Mouse (Mus musculus): ENCODE measurements around the gene Gm438. TPM values are rescaled to one million over a fixed set of nuclear protein-coding genes. Genes with fewer than 3 reads are reported as not detected.
"Not testable (repeated sequence)": the region's sequence is repeated elsewhere in the genome, so short reads cannot be mapped to it uniquely, and the experiment has no call there.

Gm438 gene
- not detected in 2 replicates for polyA plus RNA-seq (2015; fragmentation: Nextera tagmentation; extraction: Ambion mirVana)

DNA sequence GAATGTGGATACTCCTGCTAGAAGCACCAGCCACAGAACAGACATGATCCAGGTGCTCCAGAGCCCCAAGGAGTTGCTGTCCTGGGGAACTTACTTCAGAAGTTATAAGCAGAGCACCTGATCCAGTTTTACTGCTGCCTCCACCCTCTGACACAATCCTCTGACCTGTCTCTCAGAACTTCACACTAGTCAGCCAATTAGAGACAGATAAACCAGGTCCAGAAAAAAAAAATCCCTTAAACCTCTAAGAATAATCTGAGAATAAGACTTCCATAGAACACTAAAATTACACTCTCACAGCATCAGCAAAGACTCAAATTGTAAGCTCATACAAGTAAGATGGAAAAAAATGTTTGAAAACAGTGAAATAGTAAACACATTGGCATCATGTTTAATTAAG is at the start of gene Gm438:
TSS of gene Gm438 (minus strand) at position 101 of the 400 bp plus-strand sequence.
- no peaks in the 10 kb centered on the region for H3K36me3 ChIP-seq (ENCODE audit: control insufficient read depth, insufficient read depth, low read length)
- H3K4me1 ChIP-seq (ENCODE audit: control insufficient read depth, insufficient read depth, low read length), result no peaks in the 10 kb centered on the region
- no peak within 1 kb of the TSS for H3K4me2 ChIP-seq (ENCODE audit: low read depth, low read length)
- H3K9ac ChIP-seq (ENCODE audit: low read length), result no peak within 1 kb of the TSS
- H3K27me3 ChIP-seq (ENCODE audit: control insufficient read depth, insufficient read depth, low read length), result no peaks in the 10 kb centered on the region
- H3K9me3 ChIP-seq (replicated peaks; ENCODE audit: control insufficient read depth, low read length), result no peaks in the 10 kb centered on the region
- H3K4me3 ChIP-seq (replicated peaks; ENCODE audit: low read length), result no peak within 1 kb of the TSS
- no peak for ATAC-seq (ENCODE audit: insufficient read depth, low FRiP score)
- no peak within 1 kb of the TSS for H3K27ac ChIP-seq (ENCODE audit: low read length)

DNA sequence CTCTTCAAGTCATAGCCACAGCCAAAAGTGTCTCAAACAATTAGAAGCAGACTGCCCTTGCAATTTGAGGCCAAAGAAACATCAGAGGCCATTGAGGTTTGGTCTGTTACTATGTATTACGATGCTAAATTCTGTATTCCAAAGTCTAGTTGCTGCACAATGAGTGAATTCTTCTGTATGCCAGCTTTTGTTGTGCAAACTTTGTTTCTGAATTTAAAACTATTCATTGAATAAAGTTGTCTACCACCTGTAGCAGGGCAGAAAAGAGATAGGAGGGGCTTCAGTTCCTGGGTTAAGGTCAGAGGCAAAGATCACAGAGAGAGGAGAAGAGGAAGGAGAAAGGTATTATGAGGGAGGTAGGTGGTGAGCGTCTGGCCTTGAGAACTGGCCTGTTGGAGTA is 38.3 kb upstream of the Gm438 start:
- 65% methylated on average over 2 of the region's 2 CpGs for WGBS

DNA sequence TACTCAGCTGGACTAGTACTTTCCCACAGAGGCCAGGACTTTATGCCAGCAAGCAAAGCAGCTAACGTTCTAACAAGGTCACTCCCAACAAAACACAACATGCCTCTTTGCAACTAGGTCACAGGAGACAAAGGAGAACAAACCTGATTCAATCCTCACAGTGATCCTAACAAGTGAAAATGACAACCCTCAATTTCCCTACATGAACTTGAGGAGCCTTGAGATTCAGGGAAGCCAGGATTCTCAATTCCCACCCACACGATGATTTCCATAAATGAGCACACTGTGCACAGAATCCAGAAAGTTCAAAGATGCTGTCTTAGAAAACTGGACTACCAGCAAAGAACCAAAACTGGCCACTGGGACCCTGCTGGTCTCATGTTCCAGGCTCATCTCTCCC is 37.6 kb upstream of the Gm438 start:
- Histone ChIP-seq H3K4me2 (ENCODE audit: low read depth, low read length) (no peak overlapping the region), H3K9me3 (replicated peaks; ENCODE audit: control insufficient read depth, low read length) (no peaks in the 10 kb centered on the region; the same call in 1 of the 2 replicates), H3K27ac (ENCODE audit: low read length) (no peak overlapping the region), H3K9ac (ENCODE audit: low read length) (no peak overlapping the region), H3K4me1 (ENCODE audit: control insufficient read depth, insufficient read depth, low read length) (no peaks in the 10 kb centered on the region), H3K36me3 (ENCODE audit: control insufficient read depth, insufficient read depth, low read length) (no peaks in the 10 kb centered on the region), H3K27me3 (ENCODE audit: control insufficient read depth, insufficient read depth, low read length) (no peaks in the 10 kb centered on the region), H3K4me3 (replicated peaks; ENCODE audit: low read length) (no peak overlapping the region)
- ATAC-seq (ENCODE audit: insufficient read depth, low FRiP score), result no peak
- WGBS, result 83% methylated on average over 2 of the region's 2 CpGs

More for the DNA sequence above, 38.3 kb upstream of the Gm438 start:
- Histone ChIP-seq H3K4me3 (replicated peaks; ENCODE audit: low read length) (no peak overlapping the region), H3K27me3 (ENCODE audit: control insufficient read depth, insufficient read depth, low read length) (no peaks in the 10 kb centered on the region), H3K27ac (ENCODE audit: low read length) (no peak overlapping the region), H3K36me3 (ENCODE audit: control insufficient read depth, insufficient read depth, low read length) (no peaks in the 10 kb centered on the region), H3K4me1 (ENCODE audit: control insufficient read depth, insufficient read depth, low read length) (no peaks in the 10 kb centered on the region), H3K9ac (ENCODE audit: low read length) (no peak overlapping the region), H3K4me2 (ENCODE audit: low read depth, low read length) (no peak overlapping the region), H3K9me3 (replicated peaks; ENCODE audit: control insufficient read depth, low read length) (no peaks in the 10 kb centered on the region; the same call in 1 of the 2 replicates)
- no peak for ATAC-seq (ENCODE audit: insufficient read depth, low FRiP score)

DNA sequence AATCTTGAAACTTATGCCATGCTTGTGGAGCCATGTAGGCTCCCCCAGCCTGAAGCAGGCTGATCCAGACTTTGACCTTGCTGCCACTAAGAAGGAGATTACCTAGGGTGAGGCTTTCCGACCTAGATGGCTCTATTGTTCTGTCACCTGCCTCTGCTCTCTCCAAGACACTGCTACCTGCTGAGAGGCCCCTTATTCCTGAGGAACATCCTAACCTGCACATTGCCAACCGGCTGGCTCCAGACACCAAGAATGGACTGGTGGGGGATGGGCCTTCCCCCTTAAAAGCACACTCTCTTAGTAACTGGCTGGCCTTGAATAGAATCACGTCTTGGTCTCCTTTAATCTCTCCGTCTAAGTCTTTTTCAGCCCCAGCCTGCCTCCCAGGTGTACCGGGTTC is 20.8 kb upstream of the Gm438 start:
- 50% methylated on average over 5 of the region's 5 CpGs for WGBS
- not testable (repeated sequence) for ATAC-seq (ENCODE audit: insufficient read depth, low FRiP score); H3K9ac ChIP-seq (ENCODE audit: low read length); H3K36me3 ChIP-seq (ENCODE audit: control insufficient read depth, insufficient read depth, low read length); H3K4me1 ChIP-seq (ENCODE audit: control insufficient read depth, insufficient read depth, low read length); H3K27me3 ChIP-seq (ENCODE audit: control insufficient read depth, insufficient read depth, low read length); H3K27ac ChIP-seq (ENCODE audit: low read length); H3K4me2 ChIP-seq (ENCODE audit: low read depth, low read length); H3K4me3 ChIP-seq (replicated peaks; ENCODE audit: low read length); H3K9me3 ChIP-seq (replicated peaks; ENCODE audit: control insufficient read depth, low read length)

DNA sequence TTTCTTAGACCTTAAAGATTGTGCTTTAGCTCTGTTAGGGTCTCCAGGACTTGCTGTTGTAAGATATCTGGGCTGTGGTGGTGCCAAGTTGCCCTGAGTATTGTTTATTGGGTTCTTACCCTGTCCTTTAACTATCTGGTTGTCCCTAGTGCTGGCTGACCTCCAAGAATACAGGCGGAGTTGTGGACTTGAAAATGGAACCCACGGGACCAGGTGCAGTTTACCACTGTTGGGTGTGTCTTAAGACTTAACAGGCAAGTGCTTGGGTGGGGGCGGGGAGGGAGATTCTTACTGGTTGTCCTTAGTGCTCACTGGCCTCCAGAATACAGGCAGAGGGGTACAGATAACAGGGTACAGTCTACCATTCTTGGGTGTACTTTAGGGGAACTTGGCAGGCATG is 17.2 kb upstream of the Gm438 start:
- no peaks in the 10 kb centered on the region for H3K9me3 ChIP-seq (replicated peaks; ENCODE audit: control insufficient read depth, low read length)
- H3K4me3 ChIP-seq (replicated peaks; ENCODE audit: low read length), result no peak overlapping the region
- H3K9ac ChIP-seq (ENCODE audit: low read length), result no peak overlapping the region
- ATAC-seq (ENCODE audit: insufficient read depth, low FRiP score), result no peak
- H3K27me3 ChIP-seq (ENCODE audit: control insufficient read depth, insufficient read depth, low read length), result no peaks in the 10 kb centered on the region
- H3K27ac ChIP-seq (ENCODE audit: low read length), result no peak overlapping the region
- H3K36me3 ChIP-seq (ENCODE audit: control insufficient read depth, insufficient read depth, low read length), result no peaks in the 10 kb centered on the region
- H3K4me1 ChIP-seq (ENCODE audit: control insufficient read depth, insufficient read depth, low read length), result no peaks in the 10 kb centered on the region
- WGBS, result 75% methylated on average over 3 of the region's 3 CpGs
- H3K4me2 ChIP-seq (ENCODE audit: low read depth, low read length), result no peak overlapping the region

DNA sequence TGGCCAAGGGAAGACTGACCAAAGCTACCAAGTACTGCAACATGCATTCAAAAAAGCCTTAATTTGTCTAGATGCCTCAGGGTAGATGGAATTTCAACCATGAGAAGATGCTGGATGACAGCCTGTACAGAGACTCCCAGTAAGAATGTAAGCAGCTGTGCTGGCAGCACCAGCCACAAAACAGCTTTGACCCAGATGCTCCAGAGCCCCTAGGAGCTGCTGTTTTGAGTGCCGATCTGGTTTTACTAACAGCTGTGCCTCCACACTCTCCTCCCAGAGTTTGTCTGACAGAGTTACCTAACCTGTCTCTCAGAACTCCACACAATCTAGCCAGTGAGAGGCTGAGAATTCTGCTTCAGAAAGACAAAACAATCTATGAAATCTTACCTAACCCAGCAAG is 3.8 kb upstream of the Gm438 start:
- no peak overlapping the region for H3K4me2 ChIP-seq (ENCODE audit: low read depth, low read length)
- H3K4me1 ChIP-seq (ENCODE audit: control insufficient read depth, insufficient read depth, low read length), result no peaks in the 10 kb centered on the region
- no peaks in the 10 kb centered on the region for H3K36me3 ChIP-seq (ENCODE audit: control insufficient read depth, insufficient read depth, low read length)
- no peak overlapping the region for H3K9ac ChIP-seq (ENCODE audit: low read length)
- no peak for ATAC-seq (ENCODE audit: insufficient read depth, low FRiP score)
- H3K27ac ChIP-seq (ENCODE audit: low read length), result no peak overlapping the region
- no peaks in the 10 kb centered on the region for H3K9me3 ChIP-seq (replicated peaks; ENCODE audit: control insufficient read depth, low read length)
- no peak overlapping the region for H3K4me3 ChIP-seq (replicated peaks; ENCODE audit: low read length)
- WGBS, result 37% methylated on average over 1 of the region's 1 CpGs
- no peaks in the 10 kb centered on the region for H3K27me3 ChIP-seq (ENCODE audit: control insufficient read depth, insufficient read depth, low read length)

DNA sequence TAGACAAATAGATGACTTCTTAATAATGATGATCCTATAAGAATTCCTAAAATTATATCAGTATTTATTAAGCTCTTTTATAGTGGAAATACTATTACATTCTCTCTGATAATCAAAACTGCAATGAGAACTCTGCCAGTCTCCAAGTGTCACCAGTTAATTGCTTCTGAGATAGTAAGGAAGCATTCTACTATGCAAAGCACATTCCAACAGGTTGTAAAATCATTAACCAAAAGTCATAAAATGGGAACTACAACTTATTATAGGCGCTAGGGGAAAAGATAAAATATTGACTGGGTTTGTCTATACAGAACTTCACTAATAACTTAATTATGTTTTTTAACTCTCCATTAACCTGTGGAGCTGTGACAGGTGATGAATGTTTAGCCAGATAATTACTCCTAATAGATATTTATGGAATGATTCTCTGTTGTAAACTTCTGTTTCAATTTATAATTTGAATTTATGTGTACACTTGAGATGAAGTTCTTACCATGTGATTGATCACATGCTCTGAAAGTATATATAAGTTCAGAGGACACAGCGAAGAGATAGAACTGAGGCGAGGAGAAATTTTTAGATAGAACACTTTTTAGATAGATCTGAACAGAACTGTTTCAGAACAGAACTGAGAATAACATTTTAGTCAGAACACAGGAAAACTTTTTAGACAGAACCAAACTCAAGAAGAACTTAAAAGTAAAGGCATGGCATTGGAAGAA is 3.7 kb downstream of the Gm438 start:
- Histone ChIP-seq H3K4me3 (replicated peaks; ENCODE audit: low read length) (no peak overlapping the region), H3K27me3 (ENCODE audit: control insufficient read depth, insufficient read depth, low read length) (no peaks in the 10 kb centered on the region), H3K36me3 (ENCODE audit: control insufficient read depth, insufficient read depth, low read length) (no peaks in the 10 kb centered on the region), H3K4me2 (ENCODE audit: low read depth, low read length) (no peak overlapping the region), H3K9me3 (replicated peaks; ENCODE audit: control insufficient read depth, low read length) (no peaks in the 10 kb centered on the region), H3K4me1 (ENCODE audit: control insufficient read depth, insufficient read depth, low read length) (no peaks in the 10 kb centered on the region), H3K9ac (ENCODE audit: low read length) (no peak overlapping the region), H3K27ac (ENCODE audit: low read length) (no peak overlapping the region)
- WGBS, result 64% methylated on average over 3 of the region's 3 CpGs
- no peak for ATAC-seq (ENCODE audit: insufficient read depth, low FRiP score)

DNA sequence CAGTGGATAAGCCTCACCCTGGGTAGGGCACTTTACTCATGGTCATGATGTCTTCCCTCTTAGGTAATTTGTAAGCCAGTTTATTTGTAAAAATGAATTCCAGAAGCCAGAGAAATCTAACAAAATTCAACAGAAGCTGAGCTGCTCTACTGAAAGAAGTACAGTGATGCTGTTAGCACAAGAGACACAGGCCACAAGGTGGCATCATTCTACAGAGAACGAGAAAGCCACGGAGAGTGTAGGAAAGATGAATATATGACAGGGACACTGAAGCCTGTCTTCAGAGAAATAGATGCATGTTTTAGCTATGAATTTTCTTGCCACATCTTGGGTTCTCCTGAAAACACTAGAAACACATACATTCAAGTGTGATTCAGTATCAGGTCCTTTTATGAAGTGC is 20.7 kb downstream of the Gm438 start:
- Histone ChIP-seq H3K9ac (ENCODE audit: low read length) (no peak overlapping the region), H3K36me3 (ENCODE audit: control insufficient read depth, insufficient read depth, low read length) (no peaks in the 10 kb centered on the region), H3K4me3 (replicated peaks; ENCODE audit: low read length) (no peak overlapping the region), H3K4me1 (ENCODE audit: control insufficient read depth, insufficient read depth, low read length) (no peaks in the 10 kb centered on the region), H3K4me2 (ENCODE audit: low read depth, low read length) (no peak overlapping the region), H3K9me3 (replicated peaks; ENCODE audit: control insufficient read depth, low read length) (no peaks in the 10 kb centered on the region), H3K27me3 (ENCODE audit: control insufficient read depth, insufficient read depth, low read length) (no peaks in the 10 kb centered on the region), H3K27ac (ENCODE audit: low read length) (no peak overlapping the region)
- ATAC-seq (ENCODE audit: insufficient read depth, low FRiP score), result no peak
- WGBS, result 31% methylated on average over 2 of the region's 2 CpGs

DNA sequence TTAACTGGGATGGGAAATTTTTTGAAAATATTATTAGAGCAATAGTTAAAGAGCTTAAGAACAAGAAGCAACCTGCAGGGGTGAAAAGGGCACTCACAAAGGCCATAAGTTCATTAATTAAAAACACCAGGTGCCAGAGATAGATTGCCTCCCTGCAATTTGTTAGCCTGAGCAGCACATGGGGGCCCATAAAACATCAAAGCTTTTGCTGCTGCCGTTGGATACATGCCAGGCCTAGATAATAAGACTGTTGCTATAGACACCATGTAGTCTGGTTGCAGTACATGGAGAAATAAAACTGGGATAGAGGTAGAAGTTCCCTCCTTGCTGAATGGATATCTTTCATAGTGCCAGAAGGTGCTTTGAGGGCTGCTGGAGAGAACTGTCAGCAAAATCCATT is 37.2 kb downstream of the Gm438 start:
- no peak overlapping the region for H3K27ac ChIP-seq (ENCODE audit: low read length)
- no peaks in the 10 kb centered on the region for H3K27me3 ChIP-seq (ENCODE audit: control insufficient read depth, insufficient read depth, low read length)
- no peak overlapping the region for H3K4me3 ChIP-seq (replicated peaks; ENCODE audit: low read length)
- no peaks in the 10 kb centered on the region for H3K9me3 ChIP-seq (replicated peaks; ENCODE audit: control insufficient read depth, low read length)
- no peaks in the 10 kb centered on the region for H3K36me3 ChIP-seq (ENCODE audit: control insufficient read depth, insufficient read depth, low read length)
- no peak overlapping the region for H3K9ac ChIP-seq (ENCODE audit: low read length)
- H3K4me1 ChIP-seq (ENCODE audit: control insufficient read depth, insufficient read depth, low read length), result no peaks in the 10 kb centered on the region
- ATAC-seq (ENCODE audit: insufficient read depth, low FRiP score), result peak; percentile 44; the same call in 1 of the 2 replicates
- 0% methylated on average over 1 of the region's 1 CpGs for WGBS
- H3K4me2 ChIP-seq (ENCODE audit: low read depth, low read length), result no peak overlapping the region
